Mouse (Mus musculus) midbrain, embryonic 14.5 days (tissue): ENCODE results near the gene Adam23. TPM values are rescaled to one million over a fixed set of nuclear protein-coding genes. Genes with fewer than 3 reads are reported as not detected.

Experiments used
- ATAC-seq: fragments of 200-750 bp; cut with Nextera tagmentation; 2 replicates; pipeline ENCODE4 v1.8.0; 2017; ENCODE audit warnings: moderate number of reproducible peaks, moderate library complexity; ENCODE audit not compliant: low FRiP score, low TSS enrichment
- DNase-seq: peaks from one replicate; pipeline ENCODE4 v3.0.0-alpha.2; 2015
- H3K27ac ChIP-seq: fragments of 300-500 bp; sonication (generic); replicated peaks from 2 replicates; pipeline ENCODE4 v1.5.1; 2014; ENCODE audit warnings: mild to moderate bottlenecking, low read depth, low read length, moderate library complexity
- H3K27me3 ChIP-seq: fragments of 300-500 bp; sonication (generic); 2 replicates; pipeline ENCODE4 v1.6.1; 2014; ENCODE audit warnings: low read length, control low read depth, mixed read lengths; ENCODE audit not compliant: control insufficient read depth, insufficient read depth
- H3K36me3 ChIP-seq: fragments of 300-500 bp; sonication (generic); 2 replicates; pipeline ENCODE4 v1.6.1; 2014; ENCODE audit warnings: low read length, control low read depth; ENCODE audit not compliant: control insufficient read depth, insufficient read depth
- H3K4me1 ChIP-seq: fragments of 300-500 bp; sonication (generic); 2 replicates; pipeline ENCODE4 v1.6.1; 2014; ENCODE audit warnings: mild to moderate bottlenecking, antibody characterized with exemption, low read length, control low read depth; ENCODE audit not compliant: control insufficient read depth, insufficient read depth
- H3K4me2 ChIP-seq: fragments of 300-500 bp; sonication (generic); 2 replicates; pipeline ENCODE4 v1.6.1; 2014; ENCODE audit warnings: mild to moderate bottlenecking, low read length, moderate library complexity
- H3K4me3 ChIP-seq: fragments of 300-500 bp; sonication (generic); replicated peaks from 2 replicates; pipeline ENCODE4 v1.5.1; 2014; ENCODE audit warnings: low read depth, low read length
- H3K9ac ChIP-seq: fragments of 300-500 bp; sonication (generic); replicated peaks from 2 replicates; pipeline ENCODE4 v1.6.1; 2014; ENCODE audit warnings: mild to moderate bottlenecking, low read length, moderate library complexity
- H3K9me3 ChIP-seq: fragments of 300-500 bp; sonication (generic); 2 replicates; pipeline ENCODE4 v1.6.1; 2016; ENCODE audit warnings: low read length, control low read depth, mixed read lengths; ENCODE audit not compliant: control insufficient read depth
- WGBS: fragments of 180-500 bp; shearing (Covaris S2); extraction: QIAGEN DNeasy Blood & Tissue Kit; methylation state at CpG from one replicate; pipeline ENCODE4 v1.1.7; 2014; 5-methylcytosine and 5-hydroxymethylcytosine counted together
- polyA plus RNA-seq: library from polyadenylated mRNA; unstranded; fragments of >200 nt; fragmentation: Nextera tagmentation; extraction: Ambion mirVana; gene quantifications from 2 replicates; pipeline ENCODE4 v1.2.1, GENCODE M21; 2014

Adam23 gene
- polyA plus RNA-seq = 16.8 and 17.5 TPM in 2 replicates

GRCm38 (mm10) chr1:63445656-63446046 lies at the start of gene Adam23:
TSS of gene Adam23 (plus strand) at chr1:63445891.
- H3K27ac ChIP-seq = peak within 1 kb of the TSS; percentile 76
- H3K9ac ChIP-seq = peak within 1 kb of the TSS; percentile 92
- no peaks in the 10 kb centered on the region for H3K9me3 ChIP-seq
- H3K4me3 ChIP-seq = peak within 1 kb of the TSS; percentile 79
- H3K36me3 ChIP-seq = no peaks in the 10 kb centered on the region
- WGBS = under 1% methylated on average over 41 of the region's 41 CpGs
- ATAC-seq (peak; percentile 87), DNase-seq (peak; percentile 91)
- no peaks in the 10 kb centered on the region for H3K27me3 ChIP-seq
- 0 out of 2 replicates have a peak, but pooled peaks cover 4% of the 10 kb centered on the region for H3K4me1 ChIP-seq
- peak within 1 kb of the TSS; percentile 66 for H3K4me2 ChIP-seq

GRCm38 (mm10) chr1:63401130-63401529 lies 44.6 kb upstream of the Adam23 start:
- Histone ChIP-seq H3K36me3 (no peaks in the 10 kb centered on the region), H3K4me2 (no peak overlapping the region), H3K9ac (no peak overlapping the region), H3K27me3 (no peaks in the 10 kb centered on the region), H3K27ac (no peak overlapping the region), H3K4me3 (no peak overlapping the region), H3K9me3 (no peaks in the 10 kb centered on the region), H3K4me1 (no peaks in the 10 kb centered on the region)
- DNase-seq = no peak
- ATAC-seq = no peak
- WGBS = 76% methylated on average over 5 of the region's 5 CpGs

- H3K27ac ChIP-seq = no peak overlapping the region
- 47% methylated on average over 4 of the region's 4 CpGs for WGBS
- no peak for ATAC-seq
These were observed 42.1 kb upstream of the Adam23 start for GRCm38 (mm10) chr1:63403601-63404000.

GRCm38 (mm10) chr1:63408344-63408743 lies 37.3 kb upstream of the Adam23 start:
- Histone ChIP-seq H3K27me3 (no peaks in the 10 kb centered on the region), H3K9ac (no peak overlapping the region), H3K4me3 (no peak overlapping the region), H3K27ac (no peak overlapping the region), H3K9me3 (no peaks in the 10 kb centered on the region), H3K4me2 (no peak overlapping the region), H3K4me1 (no peaks in the 10 kb centered on the region), H3K36me3 (no peaks in the 10 kb centered on the region)
- 83% methylated on average over 6 of the region's 6 CpGs for WGBS
- no peak for ATAC-seq
- no peak for DNase-seq

More at GRCm38 (mm10) chr1:63403601-63404000, 42.1 kb upstream of the Adam23 start:
- no peak for DNase-seq
- Histone ChIP-seq H3K9ac (no peak overlapping the region), H3K9me3 (no peaks in the 10 kb centered on the region), H3K27me3 (no peaks in the 10 kb centered on the region), H3K4me1 (no peaks in the 10 kb centered on the region), H3K36me3 (no peaks in the 10 kb centered on the region), H3K4me3 (no peak overlapping the region), H3K4me2 (no peak overlapping the region)

GRCm38 (mm10) chr1:63418491-63418890 lies 27.2 kb upstream of the Adam23 start:
- Histone ChIP-seq H3K4me1 (no peaks in the 10 kb centered on the region), H3K27me3 (no peaks in the 10 kb centered on the region), H3K9ac (no peak overlapping the region), H3K9me3 (no peaks in the 10 kb centered on the region), H3K27ac (no peak overlapping the region), H3K36me3 (no peaks in the 10 kb centered on the region), H3K4me3 (no peak overlapping the region), H3K4me2 (no peak overlapping the region)
- no peak for ATAC-seq
- DNase-seq = no peak
- 70% methylated on average over 8 of the region's 8 CpGs for WGBS

GRCm38 (mm10) chr1:63430668-63431067 lies 15.0 kb upstream of the Adam23 start:
- no peak overlapping the region for H3K4me3 ChIP-seq
- WGBS = 84% methylated on average over 6 of the region's 6 CpGs
- no peaks in the 10 kb centered on the region for H3K27me3 ChIP-seq
- H3K36me3 ChIP-seq = no peaks in the 10 kb centered on the region
- no peak overlapping the region for H3K27ac ChIP-seq
- ATAC-seq = no peak
- H3K9ac ChIP-seq = no peak overlapping the region
- H3K4me2 ChIP-seq = no peak overlapping the region
- no peaks in the 10 kb centered on the region for H3K4me1 ChIP-seq
- DNase-seq = no peak
- no peaks in the 10 kb centered on the region for H3K9me3 ChIP-seq

GRCm38 (mm10) chr1:63431166-63431565 lies 14.5 kb upstream of the Adam23 start:
- Histone ChIP-seq H3K4me3 (no peak overlapping the region), H3K27me3 (no peaks in the 10 kb centered on the region), H3K9ac (no peak overlapping the region), H3K4me1 (no peaks in the 10 kb centered on the region), H3K36me3 (no peaks in the 10 kb centered on the region), H3K4me2 (no peak overlapping the region), H3K27ac (no peak overlapping the region), H3K9me3 (no peaks in the 10 kb centered on the region)
- 91% methylated on average over 8 of the region's 8 CpGs for WGBS
- ATAC-seq (no peak), DNase-seq (no peak)

- no peak overlapping the region for H3K9ac ChIP-seq
- no peak overlapping the region for H3K4me3 ChIP-seq
- 42% methylated on average over 3 of the region's 3 CpGs for WGBS
- no peaks in the 10 kb centered on the region for H3K27me3 ChIP-seq
- H3K27ac ChIP-seq = no peak overlapping the region
- no peaks in the 10 kb centered on the region for H3K9me3 ChIP-seq
- H3K4me1 ChIP-seq = no peaks in the 10 kb centered on the region
- DNase-seq (no peak), ATAC-seq (no peak)
- H3K4me2 ChIP-seq = no peak overlapping the region
- H3K36me3 ChIP-seq = no peaks in the 10 kb centered on the region
These were observed 13.8 kb upstream of the Adam23 start for GRCm38 (mm10) chr1:63431842-63432241.

GRCm38 (mm10) chr1:63434052-63434451 lies 11.6 kb upstream of the Adam23 start:
- H3K27me3 ChIP-seq = no peaks in the 10 kb centered on the region
- no peak overlapping the region for H3K4me3 ChIP-seq
- 64% methylated on average over 7 of the region's 7 CpGs for WGBS
- no peaks in the 10 kb centered on the region for H3K36me3 ChIP-seq
- DNase-seq (no peak), ATAC-seq (no peak)
- H3K4me2 ChIP-seq = no peak overlapping the region
- no peaks in the 10 kb centered on the region for H3K9me3 ChIP-seq
- no peak overlapping the region for H3K9ac ChIP-seq
- H3K27ac ChIP-seq = no peak overlapping the region
- H3K4me1 ChIP-seq = no peaks in the 10 kb centered on the region
